Mouse (Mus musculus) forebrain, postnatal 0 days (tissue): ENCODE results near the gene Galns. TPM values are rescaled to one million over a fixed set of nuclear protein-coding genes. Genes with fewer than 3 reads are reported as not detected.

Experiments used
- ATAC-seq: fragments of 200-750 bp; cut with Nextera tagmentation; 2 replicates; pipeline ENCODE4 v1.8.0; 2017; ENCODE audit warnings: mild to moderate bottlenecking, moderate library complexity
- DNase-seq: peaks from one replicate; pipeline ENCODE4 v3.0.0-alpha.2; 2015
- H3K27ac ChIP-seq: fragments of 300-500 bp; sonication (generic); 2 replicates; pipeline ENCODE4 v1.5.1; 2014; ENCODE audit warnings: low read depth, mild to moderate bottlenecking, antibody characterized with exemption, low read length, moderate library complexity, mixed read lengths
- H3K27me3 ChIP-seq: fragments of 300-500 bp; sonication (generic); 2 replicates; pipeline ENCODE4 v1.6.1; 2014; ENCODE audit warnings: mild to moderate bottlenecking, low read length, mixed read lengths; ENCODE audit not compliant: insufficient read depth
- H3K36me3 ChIP-seq: fragments of 300-500 bp; sonication (generic); 2 replicates; pipeline ENCODE4 v1.6.1; 2014; ENCODE audit warnings: mild to moderate bottlenecking, moderate library complexity; ENCODE audit not compliant: insufficient read depth
- H3K4me1 ChIP-seq: fragments of 300-500 bp; sonication (generic); 2 replicates; pipeline ENCODE4 v1.6.1; 2014; ENCODE audit warnings: antibody characterized with exemption; ENCODE audit not compliant: insufficient read depth
- H3K4me2 ChIP-seq: fragments of 300-500 bp; sonication (generic); 2 replicates; pipeline ENCODE4 v1.6.1; 2014; ENCODE audit warnings: low read depth, mild to moderate bottlenecking, moderate library complexity
- H3K4me3 ChIP-seq: fragments of 300-500 bp; sonication (generic); 2 replicates; pipeline ENCODE4 v1.5.1; 2014; ENCODE audit warnings: low read depth, low read length, mixed read lengths
- H3K9ac ChIP-seq: fragments of 300-500 bp; sonication (generic); 2 replicates; pipeline ENCODE4 v1.6.1; 2014; ENCODE audit warnings: mild to moderate bottlenecking
- H3K9me3 ChIP-seq: fragments of 300-500 bp; sonication (generic); 2 replicates; pipeline ENCODE4 v1.6.1; 2016; ENCODE audit warnings: low read length
- CTCF ChIP-seq: sonication (generic); IDR thresholded peaks from 2 replicates; pipeline ENCODE4 v1.5.1; 2016; ENCODE audit warnings: antibody characterized with exemption, control low read depth, low read depth
- WGBS: fragments of 180-500 bp; shearing (Covaris S2); extraction: QIAGEN DNeasy Blood & Tissue Kit; methylation state at CpG from one replicate; pipeline ENCODE4 v1.1.7; 2014; 5-methylcytosine and 5-hydroxymethylcytosine counted together
- polyA plus RNA-seq: library from polyadenylated mRNA; unstranded; fragments of >200 nt; fragmentation: Nextera tagmentation; extraction: Ambion mirVana; gene quantifications from 2 replicates; pipeline ENCODE4 v1.2.1, GENCODE M21; 2015
- total RNA-seq: library from RNA; depleted of rRNA; stranded (reverse); fragments of >200 nt; gene quantifications from 2 replicates; pipeline ENCODE4 v1.2.3, GENCODE M21; 2014

Galns gene
- total and polyA plus RNA-seq, 2 experiments from 2014 or later, result 8.4 to 12.8 TPM

GRCm38 (mm10) chr8:122593783-122594507, 17.3 kb downstream of the Galns start:
- no peaks in the 10 kb centered on the region for H3K9me3 ChIP-seq
- peak overlapping the region; percentile 35 for H3K27ac ChIP-seq
- H3K27me3 ChIP-seq, result no peaks in the 10 kb centered on the region
- H3K36me3 ChIP-seq, result no peaks in the 10 kb centered on the region
- H3K4me1 ChIP-seq, result no peaks in the 10 kb centered on the region
- ATAC-seq (peak; percentile 76; the same call in 1 of the 2 replicates), DNase-seq (peak; percentile 20)
- no peak overlapping the region for H3K4me2 ChIP-seq
- H3K4me3 ChIP-seq, result no peak overlapping the region
- 85% methylated on average over 19 of the region's 19 CpGs for WGBS
- no peak overlapping the region; the same call in 1 of the 2 replicates for H3K9ac ChIP-seq
- TF ChIP-seq CTCF, result no peak

- no peak for ATAC-seq
- Histone ChIP-seq H3K27me3 (no peaks in the 10 kb centered on the region), H3K27ac (peak overlapping the region; percentile 35; the same call in 1 of the 2 replicates), H3K36me3 (no peaks in the 10 kb centered on the region), H3K4me1 (no peaks in the 10 kb centered on the region), H3K9me3 (no peaks in the 10 kb centered on the region), H3K4me3 (no peak overlapping the region), H3K4me2 (no peak overlapping the region), H3K9ac (no peak overlapping the region)
- TF ChIP-seq CTCF, result no peak
- 80% methylated on average over 12 of the region's 12 CpGs for WGBS
- DNase-seq, result no peak
Observed at GRCm38 (mm10) chr8:122593240-122593639, 18.0 kb downstream of the Galns start.

- TF ChIP-seq CTCF, result no peak
- DNase-seq (no peak), ATAC-seq (no peak)
- Histone ChIP-seq H3K4me2 (no peak overlapping the region), H3K9me3 (no peaks in the 10 kb centered on the region), H3K36me3 (no peaks in the 10 kb centered on the region), H3K27ac (no peak overlapping the region), H3K4me1 (0 out of 2 replicates have a peak, but pooled peaks cover 3% of the 10 kb centered on the region), H3K4me3 (no peak overlapping the region), H3K9ac (no peak overlapping the region), H3K27me3 (no peaks in the 10 kb centered on the region)
- WGBS, result 82% methylated on average over 10 of the region's 10 CpGs
Observed at GRCm38 (mm10) chr8:122586749-122587148, 24.5 kb downstream of the Galns start.

- DNase-seq (no peak), ATAC-seq (no peak)
- Histone ChIP-seq H3K27ac (no peak overlapping the region), H3K4me1 (0 out of 2 replicates have a peak, but pooled peaks cover 3% of the 10 kb centered on the region), H3K4me3 (no peak overlapping the region), H3K9me3 (no peaks in the 10 kb centered on the region), H3K9ac (no peak overlapping the region), H3K27me3 (no peaks in the 10 kb centered on the region), H3K36me3 (no peaks in the 10 kb centered on the region), H3K4me2 (no peak overlapping the region)
- 24% methylated on average over 7 of the region's 7 CpGs for WGBS
- TF ChIP-seq CTCF, result no peak
Observed at GRCm38 (mm10) chr8:122586171-122586570, 25.1 kb downstream of the Galns start.

- Histone ChIP-seq H3K27ac (no peak overlapping the region), H3K4me1 (0 out of 2 replicates have a peak, but pooled peaks cover 3% of the 10 kb centered on the region), H3K4me3 (no peak overlapping the region), H3K9me3 (no peaks in the 10 kb centered on the region), H3K36me3 (no peaks in the 10 kb centered on the region), H3K4me2 (no peak overlapping the region), H3K9ac (no peak overlapping the region), H3K27me3 (no peaks in the 10 kb centered on the region)
- DNase-seq, result no peak
- no peak for TF ChIP-seq CTCF
- no peak for ATAC-seq
- 77% methylated on average over 14 of the region's 14 CpGs for WGBS
Observed at GRCm38 (mm10) chr8:122585411-122585891, 25.8 kb downstream of the Galns start.

GRCm38 (mm10) chr8:122584981-122585380, 26.3 kb downstream of the Galns start:
- WGBS, result 84% methylated on average over 9 of the region's 9 CpGs
- Histone ChIP-seq H3K9ac (no peak overlapping the region), H3K4me1 (0 out of 2 replicates have a peak, but pooled peaks cover 3% of the 10 kb centered on the region), H3K27ac (no peak overlapping the region), H3K9me3 (no peaks in the 10 kb centered on the region), H3K36me3 (no peaks in the 10 kb centered on the region), H3K4me3 (no peak overlapping the region), H3K27me3 (no peaks in the 10 kb centered on the region), H3K4me2 (no peak overlapping the region)
- no peak for DNase-seq
- TF ChIP-seq CTCF, result no peak
- no peak for ATAC-seq

GRCm38 (mm10) chr8:122580926-122581325, 30.3 kb downstream of the Galns start:
- DNase-seq, result no peak
- ATAC-seq, result no peak
- Histone ChIP-seq H3K9ac (no peak overlapping the region), H3K4me2 (no peak overlapping the region), H3K36me3 (no peaks in the 10 kb centered on the region), H3K4me3 (no peak overlapping the region), H3K27me3 (no peaks in the 10 kb centered on the region), H3K9me3 (no peaks in the 10 kb centered on the region), H3K27ac (no peak overlapping the region), H3K4me1 (peaks cover 9% of the 10 kb centered on the region)
- no peak for TF ChIP-seq CTCF
- WGBS, result 79% methylated on average over 15 of the region's 15 CpGs
